Mouse (Mus musculus): ENCODE measurements around the gene Lmln. TPM values are rescaled to one million over a fixed set of nuclear protein-coding genes. Genes with fewer than 3 reads are reported as not detected.
A peak's percentile ranks its signal among the peaks of the same experiment; 100 is the strongest.
"Not testable (repeated sequence)": the region's sequence is repeated elsewhere in the genome, so short reads cannot be mapped to it uniquely, and the experiment has no call there.

Lmln gene
- polyA plus RNA-seq, 1 experiment from 2014 or later: 4.5 TPM

GRCm38 (mm10) chr16:33173151-33173550 lies 110.8 kb downstream of the Lmln start:
- no peak for DNase-seq (ENCODE audit: extremely low spot score, low spot score)
- no peaks in the 10 kb centered on the region for H3K9me3 ChIP-seq
- no peak overlapping the region for H3K27ac ChIP-seq
- peaks cover 15% of the 10 kb centered on the region for H3K4me1 ChIP-seq
- H3K4me3 ChIP-seq: no peak overlapping the region
- 77% methylated on average over 5 of the region's 5 CpGs for WGBS
- no peaks in the 10 kb centered on the region for H3K36me3 ChIP-seq (replicated peaks)
- no peaks in the 10 kb centered on the region for H3K27me3 ChIP-seq (ENCODE audit: poor library complexity, severe bottlenecking)

- Histone ChIP-seq H3K4me3 (no peak overlapping the region), H3K4me1 (peaks cover 18% of the 10 kb centered on the region), H3K27me3 (ENCODE audit: poor library complexity, severe bottlenecking) (no peaks in the 10 kb centered on the region), H3K9me3 (no peaks in the 10 kb centered on the region), H3K27ac (no peak overlapping the region), H3K36me3 (replicated peaks) (no peaks in the 10 kb centered on the region)
- DNase-seq (ENCODE audit: extremely low spot score, low spot score): no peak
Measured at GRCm38 (mm10) chr16:33174695-33175094, 112.4 kb downstream of the Lmln start.

GRCm38 (mm10) chr16:33176831-33177230 lies 114.5 kb downstream of the Lmln start:
- WGBS: 89% methylated on average over 5 of the region's 5 CpGs
- not testable (repeated sequence) for H3K36me3 ChIP-seq (replicated peaks); H3K4me3 ChIP-seq; DNase-seq (ENCODE audit: extremely low spot score, low spot score); H3K4me1 ChIP-seq; H3K27me3 ChIP-seq (ENCODE audit: poor library complexity, severe bottlenecking); H3K27ac ChIP-seq; H3K9me3 ChIP-seq

MicroRNA genes within 50 kb of the gene (microRNA counts, 519-probe panel; counts per million panel counts)
- microRNA mmu-miR-1947: 341 counts per million, percentile 65 among the panel's probes with 10 or more counts

Small RNA genes lying within 50 kb of the gene (microRNA-seq; reads per million reads assigned to microRNA genes)
- gene Gm22231 (not detected), gene Mir1947 (18.0 reads per million, percentile 29 among the genes with 10 or more reads in this experiment)

Other genes starting within 250 kb of the Lmln start
- gene Fyttd1, start 185.0 kb upstream of the Lmln start, polyA plus RNA-seq (2016; fragmentation: Nextera tagmentation; extraction: Ambion mirVana): 99.0 and 101 TPM in 2 replicates
- gene Rubcn, start 184.8 kb upstream of the Lmln start, polyA plus RNA-seq (2016; fragmentation: Nextera tagmentation; extraction: Ambion mirVana): 18.0 and 19.9 TPM in 2 replicates
- 29.4 and 33.9 TPM in 2 replicates for gene Lrch3, start 148.4 kb upstream of the Lmln start, polyA plus RNA-seq (2016; fragmentation: Nextera tagmentation; extraction: Ambion mirVana)
- gene Iqcg, start 6.3 kb upstream of the Lmln start, polyA plus RNA-seq (2016; fragmentation: Nextera tagmentation; extraction: Ambion mirVana): 3.6 and 3.9 TPM in 2 replicates
- 1,017 and 1,037 TPM in 2 replicates for gene Rpl35a, start 6.1 kb upstream of the Lmln start, polyA plus RNA-seq (2016; fragmentation: Nextera tagmentation; extraction: Ambion mirVana)
- gene Osbpl11, start 122.5 kb downstream of the Lmln start, polyA plus RNA-seq (2016; fragmentation: Nextera tagmentation; extraction: Ambion mirVana): 17.7 and 19.0 TPM in 2 replicates
- gene Snx4, start 188.9 kb downstream of the Lmln start, polyA plus RNA-seq (2016; fragmentation: Nextera tagmentation; extraction: Ambion mirVana): 69.9 and 72.5 TPM in 2 replicates